Mouse (Mus musculus): ENCODE data around the gene Olfr633. TPM values are rescaled to one million over a fixed set of nuclear protein-coding genes. Genes with fewer than 3 reads are reported as not detected.

Olfr633 gene
- not detected in 2 replicates for polyA plus RNA-seq (2012)

- TF ChIP-seq GATA1 (IDR thresholded peaks at IDR 0.05; ENCODE audit: low read length) = no peak
Measured at GRCm38 (mm10) chr7:103944137-103944536, at the start of gene Olfr633. Olfr633 (plus strand) TSS chr7:103944437.

- no peak for TF ChIP-seq GATA1 (IDR thresholded peaks at IDR 0.05; ENCODE audit: low read length)
Measured at GRCm38 (mm10) chr7:103903187-103903586, 41.0 kb upstream of the Olfr633 start, which contains the start of gene Olfr65. Olfr65 (plus strand) TSS chr7:103903487.

- peak; percentile 99 for TF ChIP-seq GATA1 (IDR thresholded peaks at IDR 0.05; ENCODE audit: low read length)
Measured at GRCm38 (mm10) chr7:103910047-103910446, 34.2 kb upstream of the Olfr633 start.

GRCm38 (mm10) chr7:103912969-103913511, 31.2 kb upstream of the Olfr633 start:
- no peak for TF ChIP-seq GATA1 (IDR thresholded peaks at IDR 0.05; ENCODE audit: low read length)

- TF ChIP-seq GATA1 (IDR thresholded peaks at IDR 0.05; ENCODE audit: low read length) = no peak
Measured at GRCm38 (mm10) chr7:103915338-103915737, 28.9 kb upstream of the Olfr633 start.

- TF ChIP-seq GATA1 (IDR thresholded peaks at IDR 0.05; ENCODE audit: low read length) = no peak
Measured at GRCm38 (mm10) chr7:103928525-103928924, 15.7 kb upstream of the Olfr633 start, which contains the start of gene Olfr631. Olfr631 (plus strand) TSS chr7:103928825.

- no peak for TF ChIP-seq GATA1 (IDR thresholded peaks at IDR 0.05; ENCODE audit: low read length)
Measured at GRCm38 (mm10) chr7:103934264-103934663, 10.0 kb upstream of the Olfr633 start, which contains the start of gene Olfr632. Olfr632 (plus strand) TSS chr7:103934347.

- no peak for TF ChIP-seq GATA1 (IDR thresholded peaks at IDR 0.05; ENCODE audit: low read length)
Measured at GRCm38 (mm10) chr7:103942730-103943129, 1.5 kb upstream of the Olfr633 start.

- no peak for TF ChIP-seq GATA1 (IDR thresholded peaks at IDR 0.05; ENCODE audit: low read length)
Measured at GRCm38 (mm10) chr7:103970852-103971251, 26.6 kb downstream of the Olfr633 start, which contains the start of gene Olfr635. Olfr635 (plus strand) TSS chr7:103971152.

GRCm38 (mm10) chr7:103971782-103972181, 27.5 kb downstream of the Olfr633 start:
- TF ChIP-seq GATA1 (IDR thresholded peaks at IDR 0.05; ENCODE audit: low read length) = no peak

GRCm38 (mm10) chr7:103998446-103998845, 54.2 kb downstream of the Olfr633 start, which contains the start of gene Olfr638:
Olfr638 (plus strand) TSS chr7:103998746.
- no peak for TF ChIP-seq GATA1 (IDR thresholded peaks at IDR 0.05; ENCODE audit: low read length)

Other genes with a start within 250 kb of the Olfr633 start
- gene Olfr243, start 229.8 kb upstream of the Olfr633 start, polyA plus RNA-seq (2012) = not detected in 2 replicates
- gene Olfr628, start 214.1 kb upstream of the Olfr633 start, polyA plus RNA-seq (2012) = not detected in 2 replicates
- not detected in 2 replicates for gene Olfr629, start 199.5 kb upstream of the Olfr633 start, polyA plus RNA-seq (2012)
- gene Olfr630, start 187.1 kb upstream of the Olfr633 start, polyA plus RNA-seq (2012) = not detected in 2 replicates
- gene Olfr69, start 172.8 kb upstream of the Olfr633 start, polyA plus RNA-seq (2012) = not detected in 2 replicates
- not detected in 2 replicates for gene Olfr68, start 164.7 kb upstream of the Olfr633 start, polyA plus RNA-seq (2012)
- not detected in 2 replicates for gene Olfr67, start 152.6 kb upstream of the Olfr633 start, polyA plus RNA-seq (2012)
- 31.6 and 77.2 TPM in 2 replicates for gene Hbb-bt, start 130.4 kb upstream of the Olfr633 start, polyA plus RNA-seq (2012)
- 5,963 and 6,563 TPM in 2 replicates for gene Hbb-bs, start 116.3 kb upstream of the Olfr633 start, polyA plus RNA-seq (2012)
- gene Hbb-bh2, start 103.9 kb upstream of the Olfr633 start, polyA plus RNA-seq (2012) = not detected in 2 replicates
- not detected in 2 replicates for gene Hbb-bh1, start 101.3 kb upstream of the Olfr633 start, polyA plus RNA-seq (2012)
- not detected in 2 replicates for gene Hbb-y, start 91.2 kb upstream of the Olfr633 start, polyA plus RNA-seq (2012)
- gene Olfr66, start 58.2 kb upstream of the Olfr633 start, polyA plus RNA-seq (2012) = not detected in 2 replicates
- not detected in 2 replicates for gene Olfr64, start 50.0 kb upstream of the Olfr633 start, polyA plus RNA-seq (2012)
- not detected in 2 replicates for gene Olfr65, start 41.0 kb upstream of the Olfr633 start, polyA plus RNA-seq (2012)
- not detected in 2 replicates for gene Olfr631, start 15.6 kb upstream of the Olfr633 start, polyA plus RNA-seq (2012)
- not detected in 2 replicates for gene Olfr632, start 10.1 kb upstream of the Olfr633 start, polyA plus RNA-seq (2012)
- not detected in 2 replicates for gene Olfr635, start 26.7 kb downstream of the Olfr633 start, polyA plus RNA-seq (2012)
- gene Olfr638, start 54.3 kb downstream of the Olfr633 start, polyA plus RNA-seq (2012) = not detected in 2 replicates
- gene Olfr639, start 72.9 kb downstream of the Olfr633 start, polyA plus RNA-seq (2012) = not detected in 2 replicates
- gene Olfr640, start 81.1 kb downstream of the Olfr633 start, polyA plus RNA-seq (2012) = not detected in 2 replicates
- not detected in 2 replicates for gene Olfr641, start 91.0 kb downstream of the Olfr633 start, polyA plus RNA-seq (2012)
- not detected in 2 replicates for gene Olfr642, start 108.2 kb downstream of the Olfr633 start, polyA plus RNA-seq (2012)
- gene 4930516K23Rik, start 117.0 kb downstream of the Olfr633 start, polyA plus RNA-seq (2012) = not detected in 2 replicates
- not detected in 2 replicates for gene Olfr644, start 127.4 kb downstream of the Olfr633 start, polyA plus RNA-seq (2012)
- not detected in 2 replicates for gene Olfr645, start 141.0 kb downstream of the Olfr633 start, polyA plus RNA-seq (2012)
- not detected in 2 replicates for gene Olfr646, start 160.4 kb downstream of the Olfr633 start, polyA plus RNA-seq (2012)
- not detected in 2 replicates for gene Ubqln5, start 185.4 kb downstream of the Olfr633 start, polyA plus RNA-seq (2012)
- gene Olfr643, start 193.0 kb downstream of the Olfr633 start, polyA plus RNA-seq (2012) = not detected in 2 replicates
- not detected in 2 replicates for gene Ubqln3, start 198.8 kb downstream of the Olfr633 start, polyA plus RNA-seq (2012)
- gene Ubqlnl, start 206.1 kb downstream of the Olfr633 start, polyA plus RNA-seq (2012) = not detected in 2 replicates
- gene Olfm5, start 220.4 kb downstream of the Olfr633 start, polyA plus RNA-seq (2012) = not detected in 2 replicates
- gene Olfr648, start 239.0 kb downstream of the Olfr633 start, polyA plus RNA-seq (2012) = not detected in 2 replicates